Mouse (Mus musculus) monocyte, adult 5-6 weeks (primary cell): ENCODE results near the gene Scly. TPM values are rescaled to one million over a fixed set of nuclear protein-coding genes. Genes with fewer than 3 reads are reported as not detected.

Experiments
- ATAC-seq: fragments of 153-309, 156-312 bp; replicated peaks from 2 replicates; pipeline ENCODE4 v1.8.0; 2017; ENCODE audit warnings: mild to moderate bottlenecking; ENCODE audit not compliant: low TSS enrichment, insufficient number of reproducible peaks, severe bottlenecking, poor library complexity, low FRiP score
- total RNA-seq: library from RNA; stranded (forward); fragments of 200-1000, 200-491, 200-594 nt; gene quantifications from 3 replicates; pipeline ENCODE4 v1.2.3, GENCODE M21; 2017

The Scly gene
- 18.4 to 25.4 TPM (median 25.1 TPM) in 3 replicates for total RNA-seq

GRCm38 (mm10) chr1:91297799-91298744 lies at the start of gene Scly:
Gene Scly, plus strand, starts transcription at chr1:91298338.
- peak; percentile 97 for ATAC-seq

- no peak for ATAC-seq
Measured at GRCm38 (mm10) chr1:91248970-91249369, 49.2 kb upstream of the Scly start.

- ATAC-seq, result peak; percentile 95
Measured at GRCm38 (mm10) chr1:91249564-91250414, 48.3 kb upstream of the Scly start, which contains the start of gene Ube2f. Gene Ube2f, plus strand, starts transcription at chr1:91250304.

GRCm38 (mm10) chr1:91250415-91251147 lies 47.6 kb upstream of the Scly start:
- no peak for ATAC-seq

- peak; percentile 62 for ATAC-seq
Measured at GRCm38 (mm10) chr1:91251148-91251650, 46.9 kb upstream of the Scly start.

GRCm38 (mm10) chr1:91251927-91252326 lies 46.2 kb upstream of the Scly start:
- peak; percentile 27 for ATAC-seq

GRCm38 (mm10) chr1:91257918-91258317 lies 40.2 kb upstream of the Scly start:
- 0 out of 2 replicates have a peak, but pooled peaks have one; percentile 26 for ATAC-seq

- ATAC-seq, result no peak
Measured at GRCm38 (mm10) chr1:91259794-91260193, 38.3 kb upstream of the Scly start.

- ATAC-seq, result no peak
Measured at GRCm38 (mm10) chr1:91262508-91262907, 35.6 kb upstream of the Scly start.

- no peak for ATAC-seq
Measured at GRCm38 (mm10) chr1:91272260-91272659, 25.9 kb upstream of the Scly start.

- ATAC-seq, result no peak
Measured at GRCm38 (mm10) chr1:91276581-91276980, 21.6 kb upstream of the Scly start.

GRCm38 (mm10) chr1:91277480-91277879 lies 20.7 kb upstream of the Scly start:
- no peak for ATAC-seq

GRCm38 (mm10) chr1:91278410-91279119 lies 19.6 kb upstream of the Scly start:
- no peak for ATAC-seq

GRCm38 (mm10) chr1:91279126-91279525 lies 19.0 kb upstream of the Scly start:
- ATAC-seq, result no peak

- ATAC-seq, result 0 out of 2 replicates have a peak, but pooled peaks have one; percentile 45
Measured at GRCm38 (mm10) chr1:91282582-91282981, 15.6 kb upstream of the Scly start.

GRCm38 (mm10) chr1:91289375-91289774 lies 8.8 kb upstream of the Scly start:
- no peak for ATAC-seq

GRCm38 (mm10) chr1:91292101-91292825 lies 5.9 kb upstream of the Scly start:
- no peak for ATAC-seq
